Mouse (Mus musculus) splenic B cell, adult 2 months (primary cell): ENCODE measurements around the gene Slc37a3.
"Not testable (repeated sequence)": the region's sequence is repeated elsewhere in the genome, so short reads cannot be mapped to it uniquely, and the experiment has no call there.

Experiments used
- DNase-seq: peaks from one replicate; pipeline ENCODE4 v3.0.0-alpha.2; 2011; ENCODE audit warnings: low read depth, low spot score
- H3K27me3 ChIP-seq: 2 replicates; pipeline ENCODE4 v1.6.1; 2012; ENCODE audit warnings: mild to moderate bottlenecking, low read length, moderate library complexity, mixed read lengths; ENCODE audit not compliant: control insufficient read depth, poor library complexity, insufficient read depth, severe bottlenecking
- H3K36me3 ChIP-seq: 2 replicates; pipeline ENCODE4 v1.6.1; 2012; ENCODE audit warnings: mild to moderate bottlenecking, low read length, moderate library complexity, mixed read lengths; ENCODE audit not compliant: control insufficient read depth, poor library complexity, insufficient read depth, severe bottlenecking

Gene Slc37a3

DNA sequence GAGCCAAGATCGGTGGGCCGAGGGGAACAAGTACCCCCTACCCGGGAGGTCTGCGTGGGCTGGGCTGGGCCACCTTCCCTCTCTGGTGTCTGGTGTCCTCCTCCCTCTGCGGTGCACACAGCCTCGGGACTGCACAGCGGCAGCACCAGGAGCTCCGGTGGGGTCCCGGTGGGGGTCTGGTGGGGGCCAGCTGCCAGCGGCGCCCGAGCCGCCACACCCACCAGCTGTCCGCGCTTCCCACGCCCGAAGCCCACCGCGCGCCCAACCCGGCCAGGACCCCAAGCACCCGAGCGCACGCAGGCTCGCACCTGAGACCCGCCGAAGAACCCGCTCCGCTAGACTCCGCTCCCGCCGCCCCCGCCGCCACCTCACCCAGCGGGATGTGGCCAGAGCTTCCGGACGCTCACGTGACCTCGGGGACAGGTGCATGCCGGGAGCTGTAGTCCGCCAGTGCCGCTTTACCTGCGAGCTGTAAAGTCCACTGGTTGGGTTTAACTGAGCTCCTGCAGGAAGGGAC is at the start of gene Slc37a3:
Gene Slc37a3, minus strand, starts transcription at position 365 of the 517 bp plus-strand sequence.
- H3K36me3 ChIP-seq: no peaks in the 10 kb centered on the region
- H3K27me3 ChIP-seq: no peaks in the 10 kb centered on the region
- peak; percentile 88 for DNase-seq

DNA sequence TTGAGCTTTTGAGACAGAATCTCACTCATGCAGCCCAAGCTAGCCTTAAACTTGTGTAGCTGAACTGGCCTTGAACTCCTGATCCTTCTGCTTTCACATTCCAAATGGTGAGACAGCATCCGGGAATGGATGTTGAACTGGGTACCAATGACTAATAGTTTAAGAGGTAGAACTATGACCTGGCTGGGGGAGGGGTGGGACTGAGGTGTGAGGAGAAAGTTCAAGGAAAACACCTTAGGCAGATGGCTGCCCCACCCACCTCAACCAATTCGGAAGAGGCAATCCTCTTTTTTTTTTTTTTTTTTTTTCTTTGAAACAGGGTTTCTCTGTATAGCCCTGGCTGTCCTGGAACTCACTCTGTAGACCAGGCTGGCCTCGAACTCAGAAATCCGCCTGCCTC is 49.2 kb upstream of the Slc37a3 start:
- no peaks in the 10 kb centered on the region for H3K36me3 ChIP-seq
- DNase-seq: no peak
- H3K27me3 ChIP-seq: no peaks in the 10 kb centered on the region; the same call in 1 of the 2 replicates

- Histone ChIP-seq H3K36me3 (no peaks in the 10 kb centered on the region), H3K27me3 (no peaks in the 10 kb centered on the region; the same call in 1 of the 2 replicates)
- DNase-seq: no peak
These were observed 47.7 kb upstream of the Slc37a3 start for GRCm38 (mm10) chr6:39425181-39425580.

DNA sequence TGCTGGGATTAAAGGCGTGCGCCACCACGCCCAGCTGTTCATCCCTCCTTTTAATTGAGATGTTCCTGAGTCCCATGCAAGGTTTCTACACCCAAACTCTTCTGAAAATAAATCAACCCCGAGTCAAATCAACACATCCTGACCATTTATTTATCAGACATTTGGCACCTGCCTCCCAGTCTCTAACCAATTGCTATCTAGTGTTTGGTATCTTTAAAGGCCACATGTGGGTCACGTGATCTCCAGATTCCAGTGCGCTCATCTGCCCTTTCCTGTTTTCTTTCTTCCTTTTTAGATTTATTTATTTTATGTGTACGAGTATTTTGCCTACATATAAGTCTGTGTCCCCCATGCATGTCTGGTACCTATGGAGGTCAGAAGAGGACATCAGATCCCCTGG is 46.2 kb upstream of the Slc37a3 start:
- no peak for DNase-seq
- Histone ChIP-seq H3K36me3 (no peaks in the 10 kb centered on the region), H3K27me3 (no peaks in the 10 kb centered on the region; the same call in 1 of the 2 replicates)

DNA sequence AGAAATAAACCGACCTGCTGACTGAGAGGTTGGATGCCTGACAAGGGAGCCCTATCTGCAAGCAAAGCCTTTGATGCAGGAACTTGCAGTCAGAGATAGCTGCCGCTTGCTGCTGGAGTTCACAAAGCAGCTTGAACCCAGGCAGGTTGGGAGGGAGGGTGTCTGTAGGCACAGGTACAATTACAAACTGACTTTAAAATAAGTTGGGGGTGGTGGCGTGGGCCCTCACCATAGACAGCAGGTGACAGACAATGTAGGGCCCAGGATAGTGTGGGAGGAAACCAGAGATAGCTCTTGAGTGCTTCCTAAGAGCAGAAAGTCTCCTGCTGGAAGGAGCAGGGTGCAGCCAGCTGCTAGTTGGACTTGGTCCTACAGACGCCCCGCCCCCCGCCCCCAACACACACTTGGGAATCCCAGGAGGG is 45.7 kb upstream of the Slc37a3 start:
- Histone ChIP-seq H3K27me3 (no peaks in the 10 kb centered on the region; the same call in 1 of the 2 replicates), H3K36me3 (no peaks in the 10 kb centered on the region)
- DNase-seq: no peak

GRCm38 (mm10) chr6:39420867-39421266 is 43.4 kb upstream of the Slc37a3 start:
- DNase-seq: no peak
- H3K36me3 ChIP-seq: no peaks in the 10 kb centered on the region
- no peaks in the 10 kb centered on the region; the same call in 1 of the 2 replicates for H3K27me3 ChIP-seq

GRCm38 (mm10) chr6:39419851-39420721 is 42.6 kb upstream of the Slc37a3 start, which contains the start of gene Mkrn1:
Mkrn1 (minus strand) TSS chr6:39420462.
- Histone ChIP-seq H3K36me3 (no peaks in the 10 kb centered on the region), H3K27me3 (no peaks in the 10 kb centered on the region; the same call in 1 of the 2 replicates)
- peak; percentile 86 for DNase-seq

- no peak for DNase-seq
- Histone ChIP-seq H3K27me3 (no peaks in the 10 kb centered on the region; the same call in 1 of the 2 replicates), H3K36me3 (0 out of 2 replicates have a peak, but pooled peaks cover 2% of the 10 kb centered on the region)
These were observed 41.9 kb upstream of the Slc37a3 start for GRCm38 (mm10) chr6:39419386-39419850.

GRCm38 (mm10) chr6:39416654-39417053 is 39.2 kb upstream of the Slc37a3 start:
- not testable (repeated sequence) for DNase-seq, H3K36me3 ChIP-seq, H3K27me3 ChIP-seq

- peak; percentile 81 for DNase-seq
- Histone ChIP-seq H3K36me3 (0 out of 2 replicates have a peak, but pooled peaks cover 2% of the 10 kb centered on the region), H3K27me3 (no peaks in the 10 kb centered on the region)
These were observed 38.3 kb upstream of the Slc37a3 start for GRCm38 (mm10) chr6:39415762-39416161.

DNA sequence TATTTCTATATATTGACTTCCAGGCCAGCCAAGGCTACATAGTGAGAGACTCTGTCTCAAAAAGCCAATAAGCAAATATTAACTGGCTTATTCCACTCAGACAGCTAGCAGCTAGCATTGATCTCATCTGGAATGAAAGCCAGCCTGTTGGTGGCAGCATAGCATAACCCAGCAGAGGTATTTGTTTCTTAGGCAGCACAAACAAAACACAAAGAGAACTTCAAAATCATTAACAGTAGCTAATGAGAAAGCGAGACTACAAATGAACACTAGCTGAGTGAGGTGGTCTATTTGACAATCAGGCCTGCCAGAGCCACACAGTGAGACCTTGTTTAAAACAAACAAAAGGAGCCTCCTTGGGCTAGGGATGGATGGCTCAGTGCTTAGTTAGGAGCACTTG is 36.6 kb upstream of the Slc37a3 start:
- Histone ChIP-seq H3K27me3 (no peaks in the 10 kb centered on the region), H3K36me3 (0 out of 2 replicates have a peak, but pooled peaks cover 2% of the 10 kb centered on the region)
- no peak for DNase-seq

DNA sequence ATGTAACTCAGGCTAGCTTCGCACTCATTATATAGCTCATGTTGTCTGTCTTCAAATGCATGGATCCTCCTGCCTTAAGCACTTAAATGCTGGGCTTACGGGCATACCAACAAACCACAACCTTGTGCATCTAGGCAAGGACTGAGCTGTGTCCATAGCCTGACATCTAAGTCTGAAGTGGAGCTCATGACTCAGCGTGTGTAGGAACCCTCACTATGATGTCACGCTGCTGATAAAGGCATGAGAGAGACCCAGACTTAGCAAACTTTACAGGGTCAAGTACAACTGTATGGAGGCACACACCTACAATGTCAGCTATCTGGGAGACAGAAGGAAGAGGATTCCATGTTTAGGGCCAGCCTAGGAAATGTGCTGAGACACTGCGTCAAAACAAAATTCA is 29.0 kb upstream of the Slc37a3 start:
- Histone ChIP-seq H3K36me3 (peaks cover 18% of the 10 kb centered on the region; the same call in 1 of the 2 replicates), H3K27me3 (no peaks in the 10 kb centered on the region)
- no peak for DNase-seq

DNA sequence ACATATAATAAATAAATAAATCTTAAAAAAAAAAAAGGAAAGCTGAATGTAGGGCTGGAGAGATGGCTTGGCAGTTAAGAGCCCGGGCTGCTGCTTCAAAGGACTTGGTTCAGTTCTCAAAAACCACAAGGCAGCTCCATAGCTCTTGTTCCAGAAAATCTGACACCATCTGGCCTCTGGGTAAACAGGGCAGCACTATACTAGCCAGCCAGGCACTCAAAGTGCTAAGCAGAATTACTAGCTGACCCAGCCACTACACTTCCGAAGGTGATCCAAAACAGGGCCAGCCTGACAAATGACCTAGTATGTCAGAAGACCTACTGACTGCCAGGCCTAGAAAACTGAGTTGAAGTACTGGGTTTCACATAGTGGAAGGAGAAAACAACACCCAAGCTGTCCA is 25.7 kb upstream of the Slc37a3 start:
- H3K36me3 ChIP-seq: peaks cover 26% of the 10 kb centered on the region; the same call in 1 of the 2 replicates
- H3K27me3 ChIP-seq: no peaks in the 10 kb centered on the region
- DNase-seq: no peak

- H3K27me3 ChIP-seq: no peaks in the 10 kb centered on the region
- peak; percentile 23 for DNase-seq
- H3K36me3 ChIP-seq: peaks cover 26% of the 10 kb centered on the region; the same call in 1 of the 2 replicates
These were observed 22.9 kb upstream of the Slc37a3 start for GRCm38 (mm10) chr6:39400343-39400742.

- Histone ChIP-seq H3K27me3 (no peaks in the 10 kb centered on the region), H3K36me3 (peaks cover 14% of the 10 kb centered on the region; the same call in 1 of the 2 replicates)
- DNase-seq: no peak
These were observed 20.9 kb upstream of the Slc37a3 start for GRCm38 (mm10) chr6:39398342-39398741.
